ENCODE assay signal across 29 mouse cellular contexts in the genomic region with DNA sequence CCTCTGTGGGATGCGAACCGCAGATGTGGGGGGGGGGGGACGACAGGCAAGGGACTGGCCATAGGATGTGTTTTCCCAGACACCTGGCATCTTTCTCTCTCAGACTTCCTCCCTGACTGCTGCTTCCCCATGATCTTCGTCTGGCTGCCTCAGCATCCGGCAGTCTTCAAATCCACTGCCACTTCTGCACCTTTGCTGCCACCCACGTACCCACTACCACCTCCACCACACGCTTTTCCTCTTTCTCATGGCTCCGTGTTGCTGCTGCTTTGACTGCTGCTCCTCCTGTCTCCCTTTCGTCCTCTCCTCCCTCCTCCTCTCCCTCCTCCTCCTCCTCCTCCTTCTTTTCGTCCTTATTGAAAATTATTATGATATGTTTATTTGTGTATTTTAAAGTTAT. TPM values are rescaled to one million over a fixed set of nuclear protein-coding genes. Genes with fewer than 3 reads are reported as not detected.
DNase-seq lines count a peak whose midpoint lies in the region; ATAC-seq lines count a peak whose summit lies in the region.
"Had no signal": no experiment of that assay in that cellular context is flagged by ENCODE, and none has a peak within 500 bp of the region (broad histone marks: within the 10 kb centered on the region; RNA-seq: fewer than 3 reads in every experiment).

No protein-coding gene starts in this region.

- peaks cover 34% of the 10 kb centered on the region for H3K36me3 ChIP-seq in heart, embryonic 10.5 days
- H3K36me3 ChIP-seq in lung, embryonic 15.5 days = peaks cover 10% of the 10 kb centered on the region; the same call in 1 of the 2 replicates

- no peaks in the 10 kb centered on the region for H3K9me3 ChIP-seq in heart, embryonic 10.5 days
- H3K9me3 ChIP-seq in lung, embryonic 15.5 days = no peaks in the 10 kb centered on the region
- H3K9me3 ChIP-seq: forebrain, embryonic 10.5 days; forebrain, embryonic 15.5 days; heart, embryonic 15.5 days; hindbrain, embryonic 13.5 days; liver, embryonic 15.5 days; midbrain, embryonic 13.5 days had no signal

- peaks cover 46% of the 10 kb centered on the region for H3K4me1 ChIP-seq in heart, embryonic 10.5 days
- H3K4me1 ChIP-seq in lung, embryonic 15.5 days = peaks cover 53% of the 10 kb centered on the region
- H3K4me1 ChIP-seq: liver, embryonic 15.5 days had no signal

- H3K27ac ChIP-seq in heart, embryonic 10.5 days = 0 out of 2 replicates have a peak overlapping the region, but pooled peaks have one; percentile 53
- H3K27ac ChIP-seq in lung, embryonic 15.5 days = peak overlapping the region; percentile 50
- H3K27ac ChIP-seq: embryonic facial prominence, embryonic 13.5 days; forebrain, embryonic 10.5 days; forebrain, embryonic 15.5 days; heart, embryonic 15.5 days; hindbrain, embryonic 13.5 days; limb, embryonic 12.5 days; liver, embryonic 15.5 days; midbrain, embryonic 13.5 days had no signal

- no peak overlapping the region for H3K9ac ChIP-seq in lung, embryonic 15.5 days
- H3K9ac ChIP-seq: embryonic facial prominence, embryonic 13.5 days; forebrain, embryonic 15.5 days; heart, embryonic 15.5 days; hindbrain, embryonic 13.5 days; limb, embryonic 12.5 days; liver, embryonic 15.5 days; lung, embryonic 14.5 days; neural tube, embryonic 13.5 days had no signal

- 81% methylated on average over 10 of the region's 10 CpGs for WGBS in heart, embryonic 10.5 days
- 47% methylated on average over 10 of the region's 10 CpGs for WGBS in lung, embryonic 15.5 days

- no peak overlapping the region for H3K4me3 ChIP-seq in heart, embryonic 10.5 days
- no peak overlapping the region for H3K4me3 ChIP-seq in lung, embryonic 15.5 days
- H3K4me3 ChIP-seq: embryonic facial prominence, embryonic 13.5 days; forebrain, embryonic 10.5 days; forebrain, embryonic 15.5 days; heart, embryonic 15.5 days; hindbrain, embryonic 13.5 days; limb, embryonic 12.5 days; liver, embryonic 15.5 days; midbrain, embryonic 13.5 days; neural tube, embryonic 13.5 days had no signal

- H3K4me2 ChIP-seq in lung, embryonic 15.5 days = no peak overlapping the region
- H3K4me2 ChIP-seq: embryonic facial prominence, embryonic 13.5 days; forebrain, embryonic 15.5 days; heart, embryonic 15.5 days; hindbrain, embryonic 13.5 days; limb, embryonic 12.5 days; liver, embryonic 15.5 days; lung, embryonic 14.5 days; midbrain, embryonic 13.5 days; neural tube, embryonic 13.5 days had no signal

- intact Hi-C loops in heart, postnatal 14 days (cut with DNase I) = no loop called here

- no peak for ATAC-seq in lung, embryonic 15.5 days (ENCODE audit: borderline replicate concordance, extremely low read depth, low FRiP score, low TSS enrichment)
- ATAC-seq in granulocyte monocyte progenitor cell, adult 5-6 weeks (replicated peaks; ENCODE audit: poor library complexity, severe bottlenecking) = no peak
- ATAC-seq: activated CD4-positive, CD25-positive, alpha-beta regulatory T cell, adult 4 months; forebrain, embryonic 15.5 days; intestine, postnatal 0 days had no signal

- no peaks in the 10 kb centered on the region for H3K27me3 ChIP-seq in heart, embryonic 10.5 days (ENCODE audit: insufficient read depth, poor library complexity, severe bottlenecking)
- no peaks in the 10 kb centered on the region for H3K27me3 ChIP-seq in lung, embryonic 15.5 days
- H3K27me3 ChIP-seq: CH12.LX; embryonic facial prominence, embryonic 13.5 days; forebrain, embryonic 15.5 days; heart, embryonic 15.5 days; hindbrain, embryonic 13.5 days; limb, embryonic 12.5 days; liver, embryonic 15.5 days; midbrain, embryonic 13.5 days; neural tube, embryonic 13.5 days had no signal

- DNase-seq in heart, embryonic 10.5 days (ENCODE audit: low spot score) = no peak
- no peak for DNase-seq in heart, postnatal 14 days
- no peak for DNase-seq in lung, postnatal 14 days
- peak; percentile 10 for DNase-seq in 416B (ENCODE audit: low read depth)
- DNase-seq in brain, adult 2 months (ENCODE audit: low read depth, low spot score) = peak; percentile 52
- no peak for DNase-seq in urinary bladder, adult 18-20 months (ENCODE audit: low spot score in 2 of 2)
- DNase-seq: cerebellum, adult 8-10 months; cerebellum, postnatal 36 days; embryo, embryonic 11 days; heart, postnatal 36 days; kidney, adult 9 months; kidney, postnatal 14 days; layer of hippocampus, adult 9-11 months; thymus, postnatal 4 days had no signal

RNA-seq across cellular contexts. Expression of a gene that starts 42.6 kb away (rescaled TPM):
- 5.1 and 7.1 TPM in 2 replicates for polyA plus RNA-seq in heart, embryonic 10.5 days (2016; fragmentation: Nextera tagmentation; extraction: Ambion mirVana)
- 1 to 10 TPM; 5.0 to 5.8 TPM for total RNA-seq in heart, postnatal 14 days (2021)
- 9.7 and 12.7 TPM in 2 replicates for polyA plus RNA-seq in lung, embryonic 15.5 days (2015; fragmentation: Nextera tagmentation; extraction: Ambion mirVana)
- total RNA-seq in granulocyte monocyte progenitor cell, adult 5-6 weeks (2014; fragmentation: Nextera tagmentation) = not detected in 2 replicates
- 0.15 TPM in 1 of 2 replicates, not detected in the other for total RNA-seq in granulocyte monocyte progenitor cell, adult 5-6 weeks (2017)
- total RNA-seq: CH12.LX had no signal
- polyA plus RNA-seq: activated CD4-positive, CD25-positive, alpha-beta regulatory T cell, adult 4 months had no signal

Comparison
In these comparisons a context has a peak if more than half of its experiments do, and no peak if none do; other contexts are left out.
1. DNase-seq: peak in 416B (single experiment) and brain, adult 2 months (single experiment); none in heart, embryonic 10.5 days (single experiment), heart, postnatal 14 days (0 of 2), lung, postnatal 14 days (single experiment) and urinary bladder, adult 18-20 months (0 of 2).
2. RNA of a gene that starts 42.6 kb away (total RNA-seq): 5.0 to 5.8 TPM in heart, postnatal 14 days; 0.15 TPM in granulocyte monocyte progenitor cell, adult 5-6 weeks; every median in the first group is over 4 times any median in the second.